Mouse (Mus musculus) spleen, adult 2 months (tissue): Measurements from ENCODE around the gene Nck2.

ENCODE experiments used
- CTCF ChIP-seq: fragments of 200-500 bp; IDR thresholded peaks from 2 replicates; pipeline ENCODE4 v1.5.1; 2011; ENCODE audit warnings: mild to moderate bottlenecking, inconsistent platforms; ENCODE audit not compliant: insufficient read depth, insufficient read length, insufficient replicate concordance; ENCODE audit errors: extremely low read depth
- POLR2A ChIP-seq: fragments of 200-500 bp; IDR thresholded peaks from 2 replicates; pipeline ENCODE4 v1.6.1; 2011; ENCODE audit warnings: low read depth, low read length, inconsistent platforms

DNA sequence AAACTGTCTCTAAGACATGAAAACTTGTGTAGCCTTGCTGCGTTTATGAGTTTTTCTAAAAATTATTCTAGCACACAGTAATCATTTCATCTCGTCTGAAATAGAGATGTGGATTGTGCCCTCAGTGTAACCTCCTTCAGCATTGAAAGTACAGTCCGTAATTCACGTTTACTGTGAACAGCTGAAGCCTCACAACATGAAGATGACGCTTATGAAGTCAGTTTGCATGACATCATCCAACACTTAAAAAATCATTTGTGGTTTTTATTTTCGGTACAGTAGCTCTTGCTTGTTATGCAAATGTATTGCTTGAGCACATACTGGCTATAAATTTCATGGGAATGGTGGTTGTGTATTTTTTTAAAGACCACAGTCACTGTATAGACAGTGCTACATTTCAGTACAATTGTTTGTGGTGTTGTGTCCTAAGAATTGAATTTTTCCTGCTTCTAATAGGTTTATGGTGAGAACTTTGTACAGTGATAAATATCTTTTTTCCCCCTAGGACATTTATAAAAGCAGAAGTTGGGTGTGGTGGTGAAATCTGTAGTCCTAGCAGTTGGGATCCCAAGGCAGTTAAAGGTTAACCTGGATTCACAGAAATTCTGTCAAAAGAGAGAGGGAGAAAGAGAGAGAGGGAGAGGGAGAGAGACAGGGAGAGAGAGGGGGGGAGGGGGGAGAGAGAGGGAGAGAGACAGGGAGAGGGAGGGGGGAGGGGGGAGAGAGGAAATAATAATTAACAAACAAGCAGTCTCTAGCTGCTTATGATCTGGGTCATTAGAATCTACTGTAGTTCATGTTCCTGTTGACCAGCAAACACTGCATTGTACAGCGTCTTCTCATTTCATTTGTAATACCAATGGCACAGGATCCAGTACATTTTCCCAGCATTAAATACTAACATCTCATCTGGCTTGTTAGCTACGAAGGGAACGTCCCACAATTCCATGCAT is 14.2 kb upstream of the Nck2 start:
- no peak for TF ChIP-seq POLR2A
- TF ChIP-seq CTCF: no peak
